In the genomic region with DNA sequence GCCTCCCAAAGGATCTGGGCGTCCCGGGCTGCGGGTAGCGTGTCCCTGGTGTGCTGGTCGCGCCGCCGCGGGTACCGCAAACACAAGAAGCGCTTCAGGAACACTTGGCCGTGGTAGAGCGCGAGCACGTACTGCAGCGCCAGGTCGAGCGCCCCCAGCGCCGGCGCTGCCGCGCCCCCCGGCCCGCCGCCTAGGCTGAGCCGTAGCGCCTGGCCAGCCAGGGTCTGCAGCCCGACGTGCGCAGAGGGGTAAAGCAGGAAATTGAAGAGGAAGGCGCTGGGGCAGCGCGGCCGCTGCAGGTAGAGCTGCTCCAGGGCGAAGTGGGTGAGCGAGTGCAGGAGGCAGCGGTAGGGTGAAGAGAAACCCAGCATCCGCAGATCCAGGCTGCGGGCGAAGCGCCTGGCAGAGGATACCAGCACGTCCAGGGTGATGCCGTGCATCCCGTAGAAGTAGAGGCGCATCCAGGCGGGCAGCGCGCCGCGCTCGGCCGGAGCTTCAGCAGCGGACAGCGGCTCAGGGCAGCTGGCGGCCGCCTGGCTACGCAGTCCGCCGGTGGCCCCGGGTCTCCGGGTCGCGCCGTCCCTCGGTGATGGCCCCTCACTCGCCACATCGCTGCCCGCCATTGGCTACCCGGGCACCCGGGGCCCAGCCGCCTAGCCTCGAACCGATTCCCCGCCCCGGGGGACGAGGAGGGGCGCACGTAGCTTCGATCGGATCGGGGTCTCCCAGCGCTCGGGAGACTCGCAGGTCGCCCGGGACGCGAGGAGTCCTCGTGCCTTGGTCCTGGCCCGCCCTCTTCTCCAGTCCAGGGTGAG, we compare ENCODE assay signal across 9 mouse cellular contexts. TPM values are rescaled to one million over a fixed set of nuclear protein-coding genes. Genes with fewer than 3 reads are reported as not detected.
DNase-seq lines count a peak whose midpoint lies in the region; ATAC-seq and TF ChIP-seq lines count a peak whose summit lies in the region.
"Had no signal": no experiment of that assay in that cellular context is flagged by ENCODE, and none has a peak within 500 bp of the region (broad histone marks: within the 10 kb centered on the region; RNA-seq: fewer than 3 reads in every experiment).

No protein-coding gene starts in this region.

- peaks cover 21% of the 10 kb centered on the region for H3K4me1 ChIP-seq in kidney, embryonic 15.5 days
- no peaks in the 10 kb centered on the region; the same call in 1 of the 2 replicates for H3K4me1 ChIP-seq in limb, embryonic 14.5 days (ENCODE audit: control insufficient read depth, insufficient read depth, low read length)

- peak overlapping the region; percentile 86 for H3K27ac ChIP-seq in kidney, embryonic 15.5 days
- H3K27ac ChIP-seq in limb, embryonic 14.5 days (replicated peaks; ENCODE audit: low read depth, low read length): no peak overlapping the region

- H3K27me3 ChIP-seq in kidney, embryonic 15.5 days: peaks cover 16% of the 10 kb centered on the region
- H3K27me3 ChIP-seq in limb, embryonic 14.5 days (ENCODE audit: control insufficient read depth, insufficient read depth, low read length): peaks cover 15% of the 10 kb centered on the region

- H3K4me2 ChIP-seq in kidney, embryonic 15.5 days: peak overlapping the region; percentile 98
- peak overlapping the region; percentile 98 for H3K4me2 ChIP-seq in limb, embryonic 14.5 days (replicated peaks; ENCODE audit: low read depth, low read length, severe bottlenecking)

- peak overlapping the region; percentile 67 for H3K9ac ChIP-seq in kidney, embryonic 15.5 days
- peak overlapping the region; percentile 59 for H3K9ac ChIP-seq in limb, embryonic 14.5 days (ENCODE audit: low read depth, low read length, severe bottlenecking)

- no peaks in the 10 kb centered on the region for H3K36me3 ChIP-seq in kidney, embryonic 15.5 days
- no peaks in the 10 kb centered on the region for H3K36me3 ChIP-seq in limb, embryonic 14.5 days (ENCODE audit: control insufficient read depth, insufficient read depth, low read length)

- TF ChIP-seq POLR2A in limb, embryonic 14.5 days (IDR thresholded peaks at IDR 0.05; ENCODE audit: borderline replicate concordance, extremely low read depth, insufficient read depth, insufficient read length): no peak

- ATAC-seq in common myeloid progenitor, adult 5-6 weeks (replicated peaks; ENCODE audit: low read depth, poor library complexity, severe bottlenecking): peak; percentile 25; the same call in 1 of the 2 replicates
- peak; percentile 74 for ATAC-seq in kidney, embryonic 15.5 days (replicated peaks; ENCODE audit: low FRiP score)
- peak; percentile 67 for ATAC-seq in limb, embryonic 14.5 days (ENCODE audit: low FRiP score, low read depth)
- no peak for ATAC-seq in inflammation-experienced regulatory T-cells, adult 6 months

- DNase-seq in lung, postnatal 10 days: peak; percentile 2
- no peak for DNase-seq in lung, postnatal 36 days
- peak; percentile 36 to 37 for DNase-seq in gastrocnemius, postnatal 4 days (ENCODE audit: low spot score in 2 of 2)
- DNase-seq in limb, embryonic 14.5 days (ENCODE audit: low spot score): peak; percentile 37
- DNase-seq in ovary, postnatal 36 days (ENCODE audit: low spot score): peak; percentile 32

- under 1% methylated on average over 89 of the region's 91 CpGs for WGBS in kidney, embryonic 15.5 days
- 1% methylated on average over 62 of the region's 91 CpGs for WGBS in limb, embryonic 14.5 days

- no peaks in the 10 kb centered on the region for H3K9me3 ChIP-seq in kidney, embryonic 15.5 days (replicated peaks)
- no peaks in the 10 kb centered on the region for H3K9me3 ChIP-seq in limb, embryonic 14.5 days (ENCODE audit: control insufficient read depth, low read length)

- peak overlapping the region; percentile 63 for H3K4me3 ChIP-seq in kidney, embryonic 15.5 days (replicated peaks)
- peak overlapping the region; percentile 56 for H3K4me3 ChIP-seq in limb, embryonic 14.5 days (replicated peaks; ENCODE audit: low read length)

RNA-seq across cellular contexts. Expression of gene Tmem229a, which starts 0.8 kb away (rescaled TPM):
- not detected in 2 replicates for total RNA-seq in common myeloid progenitor, adult 5-6 weeks (2017)
- total RNA-seq in gastrocnemius, postnatal 4 days (2021): under 1 TPM; 0.83 to 0.91 TPM
- 9.4 and 9.7 TPM in 2 replicates for polyA plus RNA-seq in kidney, embryonic 15.5 days (2015; fragmentation: Nextera tagmentation; extraction: Ambion mirVana)
- polyA plus RNA-seq in limb, embryonic 14.5 days (2012; rRNA removed): 0.62 and 0.82 TPM in 2 replicates
- 0.75 and 0.87 TPM in 2 replicates for polyA plus RNA-seq in limb, embryonic 14.5 days (2014; fragmentation: Nextera tagmentation; extraction: Ambion mirVana)
- polyA plus RNA-seq in inflammation-experienced regulatory T-cells, adult 6 months (2017; shearing (Covaris generic)): under 1 TPM in 1 of 3 experiments, not detected in 2; 0.19 TPM
- total RNA-seq: MEL had no signal
